Mouse (Mus musculus) forebrain, embryonic 12.5 days (tissue): ENCODE measurements around the gene Dda1. TPM values are rescaled to one million over a fixed set of nuclear protein-coding genes. Genes with fewer than 3 reads are reported as not detected.
A peak's percentile ranks its signal among the peaks of the same experiment; 100 is the strongest.
"Not testable (repeated sequence)": the region's sequence is repeated elsewhere in the genome, so short reads cannot be mapped to it uniquely, and the experiment has no call there.

Source experiments
- ATAC-seq: fragments of 200-750 bp; cut with Nextera tagmentation; 2 replicates; pipeline ENCODE4 v1.8.0; 2017; ENCODE audit warnings: moderate TSS enrichment; ENCODE audit not compliant: low FRiP score
- H3K27ac ChIP-seq: fragments of 300-500 bp; sonication (generic); 2 replicates; pipeline ENCODE4 v1.5.1; 2016; ENCODE audit warnings: mild to moderate bottlenecking
- H3K27me3 ChIP-seq: fragments of 300-500 bp; sonication (generic); 2 replicates; pipeline ENCODE4 v1.6.1; 2016; ENCODE audit warnings: mild to moderate bottlenecking
- H3K36me3 ChIP-seq: fragments of 300-500 bp; sonication (generic); replicated peaks from 2 replicates; pipeline ENCODE4 v1.6.1; 2016; ENCODE audit warnings: mild to moderate bottlenecking
- H3K4me1 ChIP-seq: fragments of 300-500 bp; sonication (generic); 2 replicates; pipeline ENCODE4 v1.6.1; 2016
- H3K4me2 ChIP-seq: fragments of 300-500 bp; sonication (generic); 2 replicates; pipeline ENCODE4 v1.6.1; 2016; ENCODE audit warnings: mild to moderate bottlenecking, moderate library complexity
- H3K4me3 ChIP-seq: fragments of 300-500 bp; sonication (generic); replicated peaks from 2 replicates; pipeline ENCODE4 v1.5.1; 2016; ENCODE audit warnings: mild to moderate bottlenecking
- H3K9ac ChIP-seq: fragments of 300-500 bp; sonication (generic); 2 replicates; pipeline ENCODE4 v1.6.1; 2016; ENCODE audit warnings: mild to moderate bottlenecking
- H3K9me3 ChIP-seq: fragments of 300-500 bp; sonication (generic); 2 replicates; pipeline ENCODE4 v1.6.1; 2016
- WGBS: fragments of 180-500 bp; shearing (Covaris S2); methylation state at CpG from one replicate; pipeline ENCODE4 v1.1.7; 2016; 5-methylcytosine and 5-hydroxymethylcytosine counted together
- polyA plus RNA-seq: library from polyadenylated mRNA; unstranded; fragments of >200 nt; fragmentation: Nextera tagmentation; extraction: Ambion mirVana; gene quantifications from 2 replicates; pipeline ENCODE4 v1.2.1, GENCODE M21; 2016

The Dda1 gene
- polyA plus RNA-seq, 1 experiment from 2014 or later, result 146 TPM

GRCm38 (mm10) chr8:71504349-71504748 lies 35.4 kb downstream of the Dda1 start:
- Histone ChIP-seq H3K27ac (no peak overlapping the region), H3K4me1 (peaks cover 12% of the 10 kb centered on the region), H3K27me3 (peaks cover 47% of the 10 kb centered on the region), H3K9me3 (no peaks in the 10 kb centered on the region), H3K9ac (no peak overlapping the region), H3K4me2 (no peak overlapping the region), H3K36me3 (no peaks in the 10 kb centered on the region), H3K4me3 (no peak overlapping the region)
- ATAC-seq, result no peak
- WGBS, result 91% methylated on average over 4 of the region's 4 CpGs

- Histone ChIP-seq H3K4me1 (peaks cover 12% of the 10 kb centered on the region), H3K9ac (no peak overlapping the region), H3K27ac (no peak overlapping the region), H3K4me2 (no peak overlapping the region), H3K27me3 (peaks cover 57% of the 10 kb centered on the region), H3K9me3 (no peaks in the 10 kb centered on the region), H3K36me3 (no peaks in the 10 kb centered on the region), H3K4me3 (no peak overlapping the region)
- 78% methylated on average over 4 of the region's 4 CpGs for WGBS
- ATAC-seq, result no peak
These were observed 36.3 kb downstream of the Dda1 start for GRCm38 (mm10) chr8:71505326-71505725.

- no peak overlapping the region for H3K4me3 ChIP-seq
- no peak overlapping the region for H3K9ac ChIP-seq
- H3K27me3 ChIP-seq, result peaks cover 64% of the 10 kb centered on the region
These were observed 37.0 kb downstream of the Dda1 start for GRCm38 (mm10) chr8:71505979-71506378.

GRCm38 (mm10) chr8:71507589-71508104 lies 38.6 kb downstream of the Dda1 start:
- WGBS, result under 1% methylated on average over 61 of the region's 61 CpGs
- Histone ChIP-seq H3K27me3 (peaks cover 73% of the 10 kb centered on the region), H3K4me1 (peaks cover 12% of the 10 kb centered on the region), H3K9ac (no peak overlapping the region), H3K4me2 (peak overlapping the region; percentile 65), H3K9me3 (no peaks in the 10 kb centered on the region), H3K27ac (no peak overlapping the region), H3K36me3 (no peaks in the 10 kb centered on the region), H3K4me3 (peak overlapping the region; percentile 42)
- peak; percentile 85 for ATAC-seq

More at GRCm38 (mm10) chr8:71505979-71506378, 37.0 kb downstream of the Dda1 start:
- Histone ChIP-seq H3K4me1 (peaks cover 12% of the 10 kb centered on the region), H3K27ac (no peak overlapping the region), H3K36me3 (no peaks in the 10 kb centered on the region), H3K4me2 (no peak overlapping the region), H3K9me3 (no peaks in the 10 kb centered on the region)
- no peak for ATAC-seq
- 87% methylated on average over 4 of the region's 4 CpGs for WGBS

- Histone ChIP-seq H3K27me3 (peaks cover 72% of the 10 kb centered on the region), H3K27ac (no peak overlapping the region), H3K4me1 (peaks cover 12% of the 10 kb centered on the region), H3K36me3 (no peaks in the 10 kb centered on the region), H3K9me3 (no peaks in the 10 kb centered on the region), H3K4me2 (no peak overlapping the region), H3K9ac (no peak overlapping the region), H3K4me3 (no peak overlapping the region)
- no peak for ATAC-seq
- WGBS, result 72% methylated on average over 2 of the region's 2 CpGs
These were observed 40.3 kb downstream of the Dda1 start for GRCm38 (mm10) chr8:71509316-71509715.

- Histone ChIP-seq H3K4me1 (peaks cover 12% of the 10 kb centered on the region), H3K9me3 (no peaks in the 10 kb centered on the region), H3K4me3 (no peak within 1 kb of the TSS), H3K27ac (no peak within 1 kb of the TSS), H3K36me3 (no peaks in the 10 kb centered on the region), H3K27me3 (peaks cover 51% of the 10 kb centered on the region), H3K9ac (no peak within 1 kb of the TSS), H3K4me2 (no peak within 1 kb of the TSS)
- no peak for ATAC-seq
- WGBS, result 77% methylated on average over 14 of the region's 14 CpGs
These were observed 42.6 kb downstream of the Dda1 start, which contains the start of gene Plvap for GRCm38 (mm10) chr8:71511644-71512043. TSS of gene Plvap (minus strand) at chr8:71511752.

- Histone ChIP-seq H3K9ac (no peak overlapping the region), H3K4me2 (no peak overlapping the region), H3K27me3 (peaks cover 36% of the 10 kb centered on the region), H3K27ac (no peak overlapping the region), H3K4me3 (no peak overlapping the region), H3K9me3 (no peaks in the 10 kb centered on the region), H3K4me1 (peaks cover 5% of the 10 kb centered on the region; the same call in 1 of the 2 replicates), H3K36me3 (no peaks in the 10 kb centered on the region)
- 75% methylated on average over 15 of the region's 15 CpGs for WGBS
- ATAC-seq, result no peak
These were observed 44.2 kb downstream of the Dda1 start for GRCm38 (mm10) chr8:71513018-71513754.

- WGBS, result 67% methylated on average over 5 of the region's 5 CpGs
- ATAC-seq, result no peak
- Histone ChIP-seq H3K27me3 (peaks cover 19% of the 10 kb centered on the region), H3K4me2 (no peak overlapping the region), H3K4me1 (peaks cover 5% of the 10 kb centered on the region; the same call in 1 of the 2 replicates), H3K9ac (no peak overlapping the region), H3K36me3 (no peaks in the 10 kb centered on the region), H3K4me3 (no peak overlapping the region), H3K9me3 (no peaks in the 10 kb centered on the region), H3K27ac (no peak overlapping the region)
These were observed 46.0 kb downstream of the Dda1 start for GRCm38 (mm10) chr8:71515043-71515442.

GRCm38 (mm10) chr8:71516786-71517185 lies 47.8 kb downstream of the Dda1 start:
- H3K27me3 ChIP-seq, result peaks cover 8% of the 10 kb centered on the region
- no peak overlapping the region for H3K9ac ChIP-seq
- no peak overlapping the region for H3K27ac ChIP-seq
- no peak for ATAC-seq
- H3K4me2 ChIP-seq, result no peak overlapping the region
- H3K36me3 ChIP-seq, result no peaks in the 10 kb centered on the region
- no peaks in the 10 kb centered on the region for H3K9me3 ChIP-seq
- 31% methylated on average over 6 of the region's 6 CpGs for WGBS
- no peak overlapping the region for H3K4me3 ChIP-seq
- peaks cover 5% of the 10 kb centered on the region; the same call in 1 of the 2 replicates for H3K4me1 ChIP-seq

- H3K27ac ChIP-seq, H3K9me3 ChIP-seq: not testable (repeated sequence)
These were observed 50.2 kb downstream of the Dda1 start for GRCm38 (mm10) chr8:71519037-71519825.

GRCm38 (mm10) chr8:71521634-71522033 lies 52.6 kb downstream of the Dda1 start:
- Histone ChIP-seq H3K27ac (no peak overlapping the region), H3K27me3 (peaks cover 50% of the 10 kb centered on the region), H3K4me1 (peaks cover 18% of the 10 kb centered on the region), H3K4me2 (0 out of 2 replicates have a peak overlapping the region, but pooled peaks have one; percentile 17), H3K9me3 (no peaks in the 10 kb centered on the region), H3K36me3 (no peaks in the 10 kb centered on the region), H3K4me3 (no peak overlapping the region), H3K9ac (no peak overlapping the region)
- ATAC-seq, result peak; percentile 82
- 7% methylated on average over 17 of the region's 17 CpGs for WGBS

More at GRCm38 (mm10) chr8:71519037-71519825, 50.2 kb downstream of the Dda1 start:
- not testable (repeated sequence) for H3K4me2 ChIP-seq, ATAC-seq, H3K4me3 ChIP-seq, H3K4me1 ChIP-seq, H3K36me3 ChIP-seq, H3K9ac ChIP-seq
- 48% methylated on average over 10 of the region's 10 CpGs for WGBS
- peaks cover 26% of the 10 kb centered on the region for H3K27me3 ChIP-seq
